Mouse (Mus musculus): ENCODE measurements around the gene Xxylt1.

DNA sequence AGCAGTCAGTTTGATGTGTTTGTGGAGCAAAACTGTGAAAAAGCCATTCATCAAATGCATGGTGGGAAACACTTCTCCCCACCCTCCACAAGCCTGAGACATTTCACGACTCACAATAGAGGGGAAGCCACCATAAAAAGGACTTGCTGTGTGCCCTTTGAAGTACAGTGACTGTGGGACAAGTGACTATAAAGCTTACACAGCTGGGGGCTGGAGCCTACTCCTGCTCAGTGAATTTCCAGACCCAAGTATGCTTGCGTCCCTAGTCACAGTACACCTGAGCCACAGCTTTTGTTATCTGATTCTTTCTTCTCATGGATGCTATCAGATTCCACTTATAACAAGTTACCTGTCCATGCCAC is 76.9 kb downstream of the Xxylt1 start:
- TF ChIP-seq CTCF (IDR thresholded peaks at IDR 0.05) = no peak
- no peak for TF ChIP-seq POLR2A (IDR thresholded peaks at IDR 0.05; ENCODE audit: insufficient read depth, low read depth, low read length)
- no peak for TF ChIP-seq EP300 (IDR thresholded peaks at IDR 0.05; ENCODE audit: insufficient read depth, low read depth, low read length)

All from heart, adult 2 months (tissue).